Mouse (Mus musculus) cortical plate, adult 2 months (tissue): ENCODE measurements around the gene Urod. TPM values are rescaled to one million over a fixed set of nuclear protein-coding genes. Genes with fewer than 3 reads are reported as not detected.
A peak's percentile ranks its signal among the peaks of the same experiment; 100 is the strongest.

Experiments used
- H3K27ac ChIP-seq: fragments of 200-500 bp; 2 replicates; pipeline ENCODE4 v1.5.1; 2012; ENCODE audit warnings: low read length, control low read depth, inconsistent platforms; ENCODE audit not compliant: insufficient read depth
- H3K4me1 ChIP-seq: fragments of 200-500 bp; 2 replicates; pipeline ENCODE4 v1.6.1; 2011; ENCODE audit warnings: low read length; ENCODE audit not compliant: control insufficient read depth, insufficient read depth
- H3K4me3 ChIP-seq: fragments of 200-500 bp; 2 replicates; pipeline ENCODE4 v1.5.1; 2011; ENCODE audit warnings: mild to moderate bottlenecking, low read length, control low read depth; ENCODE audit not compliant: insufficient read depth
- CTCF ChIP-seq: fragments of 200-500 bp; IDR thresholded peaks from 2 replicates; pipeline ENCODE4 v1.5.1; 2011; ENCODE audit warnings: mild to moderate bottlenecking, control low read depth, low read length; ENCODE audit not compliant: insufficient read depth; ENCODE audit errors: extremely low read depth
- POLR2A ChIP-seq: fragments of 200-500 bp; IDR thresholded peaks from 2 replicates; pipeline ENCODE4 v1.6.1; 2011; ENCODE audit warnings: mild to moderate bottlenecking, low read length, control low read depth; ENCODE audit not compliant: insufficient read depth; ENCODE audit errors: extremely low read depth
- polyA plus RNA-seq: library from polyadenylated mRNA; depleted of rRNA; stranded (reverse); fragments of >200 nt; gene quantifications from 2 replicates; pipeline ENCODE4 v1.2.3, GENCODE M21; 2012; rRNA removed

The Urod gene
- polyA plus RNA-seq: 68.1 and 73.8 TPM in 2 replicates

GRCm38 (mm10) chr4:116993672-116994621, at the start of gene Urod:
Gene Urod (minus strand): TSS chr4:116994413.
- TF ChIP-seq POLR2A (peak; percentile 66; the same call in 1 of the 2 replicates), CTCF (no peak)
- H3K27ac ChIP-seq: no peak within 1 kb of the TSS
- no peaks in the 10 kb centered on the region for H3K4me1 ChIP-seq
- peak within 1 kb of the TSS; percentile 71 for H3K4me3 ChIP-seq

GRCm38 (mm10) chr4:117041283-117041721, 47.1 kb upstream of the Urod start:
- no peak overlapping the region for H3K4me3 ChIP-seq
- H3K27ac ChIP-seq: peak overlapping the region; percentile 78; the same call in 1 of the 2 replicates
- peaks cover 2% of the 10 kb centered on the region; the same call in 1 of the 2 replicates for H3K4me1 ChIP-seq
- TF ChIP-seq CTCF (no peak), POLR2A (no peak)

DNA sequence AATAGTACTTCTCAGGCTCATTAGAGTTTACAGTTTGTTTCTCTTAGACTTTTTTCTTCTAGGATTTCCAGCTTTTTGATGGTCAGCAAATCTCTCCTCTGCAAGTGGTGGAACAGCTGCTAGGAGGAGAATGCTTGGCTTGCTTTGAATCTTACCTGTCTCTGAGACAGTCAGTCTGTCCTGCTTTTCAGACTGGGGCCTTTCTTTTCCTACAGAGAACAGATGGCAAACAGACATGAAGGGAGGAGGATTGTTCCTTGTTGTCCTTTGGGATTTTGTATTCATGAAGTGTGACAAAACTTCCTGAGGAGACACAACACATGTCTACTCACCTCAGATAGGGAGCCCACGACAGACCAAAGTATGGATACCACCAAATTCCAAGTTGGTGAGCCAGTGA, 46.6 kb upstream of the Urod start:
- Histone ChIP-seq H3K4me3 (no peak overlapping the region), H3K4me1 (peaks cover 2% of the 10 kb centered on the region; the same call in 1 of the 2 replicates), H3K27ac (peak overlapping the region; percentile 78; the same call in 1 of the 2 replicates)
- TF ChIP-seq POLR2A (no peak), CTCF (no peak)

DNA sequence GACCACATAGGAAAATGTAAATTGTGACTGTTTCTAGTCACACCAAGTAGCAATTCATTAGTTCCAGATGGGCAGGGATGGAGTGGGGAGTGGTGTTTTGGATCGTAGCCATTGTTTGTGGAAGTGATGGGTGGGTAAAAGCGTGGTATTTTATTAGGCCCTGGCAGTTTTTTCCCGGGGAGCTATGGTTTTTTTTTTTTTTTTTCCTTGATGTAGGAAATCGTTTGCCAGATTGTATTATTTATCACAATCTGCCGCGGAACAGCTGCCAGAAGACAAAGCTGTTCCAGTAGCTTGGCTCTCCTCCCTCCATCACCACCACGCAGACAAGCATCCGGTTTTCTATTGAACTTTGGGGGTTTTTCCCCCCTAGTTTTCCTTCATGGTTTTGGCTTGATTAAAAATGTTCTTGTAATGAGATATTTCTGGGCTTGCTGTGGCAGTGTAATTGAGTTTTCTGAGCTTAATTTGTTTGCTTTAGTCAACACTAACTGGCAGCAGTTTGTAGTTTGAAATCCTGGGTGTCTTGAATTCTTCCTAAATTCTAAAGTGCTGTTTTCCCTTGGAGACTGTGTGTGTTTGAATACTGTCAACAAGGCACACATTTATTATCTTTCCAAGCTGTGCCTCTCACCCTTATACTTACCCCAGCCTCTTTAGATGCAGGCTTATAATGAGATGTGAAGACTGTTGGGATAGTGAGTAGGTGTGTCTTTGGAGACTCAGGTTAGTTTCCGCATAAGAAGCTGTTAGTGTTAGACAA, 45.9 kb upstream of the Urod start:
- Histone ChIP-seq H3K4me1 (peaks cover 2% of the 10 kb centered on the region; the same call in 1 of the 2 replicates), H3K4me3 (no peak overlapping the region), H3K27ac (no peak overlapping the region)
- TF ChIP-seq POLR2A: no peak
- no peak for TF ChIP-seq CTCF

GRCm38 (mm10) chr4:117031105-117031504, 36.9 kb upstream of the Urod start:
- Histone ChIP-seq H3K27ac (no peak overlapping the region), H3K4me3 (no peak overlapping the region), H3K4me1 (no peaks in the 10 kb centered on the region)
- peak; percentile 35; the same call in 1 of the 2 replicates for TF ChIP-seq CTCF
- TF ChIP-seq POLR2A: no peak

DNA sequence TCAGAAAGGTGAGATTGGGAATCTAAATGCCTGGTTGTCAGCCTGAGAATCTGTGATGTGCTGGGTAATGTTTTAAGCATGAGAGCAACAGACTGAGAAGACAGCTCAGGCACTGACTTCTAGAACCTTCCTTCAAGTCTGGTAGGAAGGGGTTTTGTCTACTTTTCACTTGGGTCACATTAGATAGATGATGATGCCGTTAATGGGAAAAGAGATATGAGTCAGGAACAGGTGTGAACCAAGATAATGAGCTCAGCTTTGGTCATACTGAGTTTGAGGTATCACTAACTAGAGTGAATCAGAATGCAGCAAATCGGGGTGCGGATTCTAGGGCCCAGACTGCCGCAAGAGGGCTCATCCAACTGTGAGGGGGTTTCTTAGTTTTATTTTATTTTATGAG, 29.3 kb upstream of the Urod start:
- Histone ChIP-seq H3K27ac (no peak overlapping the region), H3K4me1 (no peaks in the 10 kb centered on the region; the same call in 1 of the 2 replicates), H3K4me3 (no peak overlapping the region)
- no peak for TF ChIP-seq POLR2A

DNA sequence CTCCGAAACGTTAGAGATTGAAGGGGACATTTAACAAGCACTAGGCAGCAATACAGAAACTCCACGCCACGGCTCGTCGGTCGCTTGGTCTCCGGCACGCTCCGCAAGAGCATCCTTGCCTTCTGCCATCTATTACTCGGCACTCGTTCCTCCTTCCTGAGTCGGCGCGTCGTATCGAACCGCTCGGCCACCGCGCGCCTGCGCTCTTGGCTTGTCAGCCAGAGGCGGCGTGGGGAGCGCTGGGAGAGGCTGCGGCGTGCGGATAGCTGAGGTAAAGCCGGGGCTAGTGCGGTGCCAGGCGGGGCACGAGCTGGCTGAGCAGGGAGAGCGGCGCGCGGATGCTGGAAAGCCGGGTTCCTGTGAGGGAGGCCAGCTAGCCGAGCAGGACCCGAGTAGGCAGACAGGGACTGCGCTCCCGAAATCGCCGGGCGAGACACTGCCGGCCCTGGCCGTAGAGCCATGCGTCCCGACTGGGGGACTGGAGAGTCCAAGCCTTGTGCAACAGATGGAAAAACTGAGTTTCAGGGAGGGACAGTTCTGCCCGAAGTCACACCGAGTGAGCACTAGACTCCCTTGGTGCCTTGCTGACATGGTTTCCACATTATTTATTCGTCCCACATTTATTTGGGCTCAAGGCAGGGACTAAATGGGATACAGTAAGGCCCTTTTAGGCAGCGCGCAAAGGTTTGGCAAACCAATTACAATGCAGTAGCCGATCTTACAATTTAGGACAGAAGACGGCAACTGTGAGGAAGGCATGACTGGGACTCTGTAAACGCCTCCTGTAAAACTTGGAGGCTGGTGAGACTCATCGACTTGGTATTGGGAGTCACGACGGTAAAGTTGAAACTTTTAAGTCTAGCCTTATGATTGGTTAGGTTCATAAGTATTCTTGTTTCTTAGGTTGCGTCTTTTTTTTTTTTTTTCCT, 25.3 kb upstream of the Urod start, which contains the start of gene Eif2b3:
Gene Eif2b3, plus strand, starts transcription at position 197 of the 929 bp plus-strand sequence.
- TF ChIP-seq CTCF (no peak), POLR2A (peak; percentile 67)
- peak within 1 kb of the TSS; percentile 83 for H3K4me3 ChIP-seq
- no peak within 1 kb of the TSS for H3K27ac ChIP-seq
- no peaks in the 10 kb centered on the region; the same call in 1 of the 2 replicates for H3K4me1 ChIP-seq

DNA sequence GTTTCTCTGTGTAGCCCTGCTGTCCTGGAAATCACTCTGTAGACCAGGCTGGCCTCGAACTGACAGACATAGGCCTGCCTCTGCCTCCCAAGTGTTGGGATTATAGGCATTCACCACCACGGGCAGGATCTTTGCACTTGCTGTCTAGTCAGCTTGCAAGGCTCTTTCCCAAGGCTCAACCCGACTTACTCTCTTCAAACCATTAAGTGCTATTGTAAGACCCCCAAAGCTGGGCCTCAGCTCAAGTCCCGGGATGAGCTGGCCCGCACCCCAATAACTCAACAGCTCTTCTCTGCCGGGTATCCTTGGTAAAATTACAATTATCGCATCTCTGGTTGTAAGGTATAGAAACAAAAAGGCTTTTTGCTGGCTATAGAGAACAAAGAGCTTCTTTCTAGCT, 24.1 kb upstream of the Urod start:
- TF ChIP-seq CTCF (no peak), POLR2A (no peak)
- Histone ChIP-seq H3K27ac (no peak overlapping the region), H3K4me3 (no peak overlapping the region), H3K4me1 (no peaks in the 10 kb centered on the region; the same call in 1 of the 2 replicates)
